Mouse (Mus musculus): Measurements from ENCODE around the gene Npm3. TPM values are rescaled to one million over a fixed set of nuclear protein-coding genes. Genes with fewer than 3 reads are reported as not detected.

Npm3 gene
- polyA plus RNA-seq, 2 experiments from 2014 or later = 26.7 to 70.7 TPM

DNA sequence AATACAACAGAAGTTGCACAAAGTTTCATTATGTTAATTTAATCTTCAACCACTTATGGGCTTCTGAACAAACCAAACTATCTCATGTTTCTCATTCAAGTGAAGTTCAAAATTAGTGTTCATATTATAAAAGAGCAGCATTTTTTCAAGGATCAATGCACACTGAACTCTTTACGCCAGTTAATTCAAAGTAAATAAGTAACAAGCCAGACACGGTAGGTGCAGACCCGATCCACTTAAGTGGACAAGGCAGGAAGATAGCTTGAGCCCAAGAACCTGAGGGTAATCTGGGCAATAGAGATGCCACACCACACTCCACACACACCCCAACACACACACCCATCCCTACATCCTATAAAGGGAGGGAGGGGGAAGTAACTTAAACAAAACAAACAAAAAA, 4.2 kb upstream of the Npm3 start:
- no peak for ATAC-seq

DNA sequence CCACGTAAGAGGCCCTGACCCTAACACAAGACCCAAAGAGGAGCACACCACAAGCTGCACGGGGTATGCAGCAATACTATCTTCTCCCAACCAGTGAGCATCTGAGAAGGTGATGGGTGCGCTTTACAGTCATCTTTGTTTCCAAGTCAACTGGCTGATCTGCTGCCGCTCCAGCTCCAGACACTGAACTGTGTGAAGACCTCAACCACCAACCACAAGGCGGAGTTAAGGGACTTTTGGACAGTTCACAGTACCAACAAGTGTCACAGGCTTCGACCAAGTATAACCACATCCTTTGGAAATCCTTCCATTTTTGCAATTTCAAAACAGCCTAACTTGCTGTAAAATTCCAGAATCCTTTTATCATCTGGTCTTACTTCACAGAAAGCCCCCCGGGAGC, 2.5 kb upstream of the Npm3 start:
- ATAC-seq = peak; percentile 18

DNA sequence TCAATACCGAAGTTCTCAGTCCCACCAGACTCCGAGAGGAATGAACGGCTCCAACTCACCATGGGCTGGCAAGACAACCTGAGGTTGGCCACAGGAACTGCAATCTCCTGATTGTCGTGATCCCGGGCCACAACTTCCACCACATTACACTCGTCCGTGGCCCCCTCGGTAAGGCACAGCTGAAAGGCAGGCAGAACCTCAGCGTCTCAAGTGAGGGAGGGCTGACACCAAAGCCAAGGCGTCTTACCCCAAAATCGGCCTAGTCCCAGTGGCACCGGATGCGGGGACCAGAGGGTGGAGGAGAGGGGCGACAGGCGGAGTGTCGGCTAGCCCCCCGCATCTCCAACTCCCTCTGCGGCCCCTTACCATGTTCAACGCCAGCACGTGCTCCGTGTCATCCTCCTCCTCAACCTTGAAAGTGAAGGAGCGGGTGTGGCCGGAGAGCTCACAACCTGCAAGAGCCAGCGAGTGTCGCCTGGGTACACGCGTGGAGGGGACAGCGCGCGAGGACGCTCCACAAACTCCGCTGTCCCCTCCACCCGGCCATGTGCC, 624 bp downstream of the Npm3 start:
- ATAC-seq = peak; percentile 22

DNA sequence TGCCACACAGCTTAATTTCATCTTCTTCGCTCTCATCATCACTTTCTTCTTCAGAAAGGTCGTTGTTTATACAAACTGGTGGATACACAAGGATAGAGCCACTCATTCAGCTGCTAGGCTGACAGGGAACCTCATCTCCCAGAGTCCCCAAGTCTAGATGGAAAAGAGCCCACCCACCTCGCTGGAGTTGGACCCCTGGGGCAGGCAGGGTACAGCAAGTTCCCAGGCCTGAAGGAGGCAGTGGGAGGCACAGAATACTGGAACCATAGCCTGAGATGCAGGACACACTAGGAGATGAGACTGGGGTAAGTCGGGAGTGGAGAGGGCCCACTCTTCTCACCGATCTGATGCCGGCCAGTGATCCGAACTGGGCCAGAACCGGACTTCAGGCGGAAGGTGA, 1.2 kb downstream of the Npm3 start:
- ATAC-seq = no peak

DNA sequence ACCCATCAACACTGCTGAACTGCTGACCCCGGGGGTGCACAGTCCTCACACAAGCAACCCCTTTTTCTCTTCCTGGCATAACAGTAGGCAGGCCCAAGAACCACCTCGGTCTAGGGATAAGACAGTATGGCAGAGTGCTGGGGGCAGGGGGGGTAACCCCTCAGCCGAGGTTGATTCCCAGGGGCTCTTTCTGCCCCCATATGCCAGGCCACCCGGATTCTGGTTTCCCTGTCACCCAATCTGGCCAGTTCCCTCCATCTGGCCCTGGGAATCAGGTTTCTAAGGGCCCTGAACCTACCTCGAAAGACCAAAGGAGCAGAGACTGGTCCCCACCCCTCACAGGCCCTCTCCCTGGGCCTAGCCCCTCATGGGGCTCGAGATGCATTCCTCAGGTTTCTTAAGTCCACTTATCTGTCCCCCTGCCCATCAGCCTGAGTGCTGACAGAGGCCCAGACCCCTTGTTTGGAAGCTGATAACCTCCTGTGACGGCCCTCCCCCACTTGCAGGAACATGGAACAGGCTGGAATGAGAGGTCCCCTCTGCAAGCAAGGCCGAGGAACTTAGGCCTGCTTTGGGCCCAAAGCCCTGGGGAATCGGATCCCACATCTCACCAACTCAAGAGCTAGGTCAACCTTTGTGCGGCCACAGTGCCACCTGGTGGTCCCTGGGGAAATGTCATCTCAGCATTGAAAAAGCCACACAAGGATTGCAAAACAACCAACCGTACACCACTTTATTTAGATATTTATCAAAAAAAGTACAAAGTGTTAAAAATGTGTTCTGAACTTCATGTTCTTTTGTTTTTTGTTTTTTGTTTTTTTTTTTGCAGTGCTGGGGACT, 2.1 kb downstream of the Npm3 start:
- no peak for ATAC-seq

DNA sequence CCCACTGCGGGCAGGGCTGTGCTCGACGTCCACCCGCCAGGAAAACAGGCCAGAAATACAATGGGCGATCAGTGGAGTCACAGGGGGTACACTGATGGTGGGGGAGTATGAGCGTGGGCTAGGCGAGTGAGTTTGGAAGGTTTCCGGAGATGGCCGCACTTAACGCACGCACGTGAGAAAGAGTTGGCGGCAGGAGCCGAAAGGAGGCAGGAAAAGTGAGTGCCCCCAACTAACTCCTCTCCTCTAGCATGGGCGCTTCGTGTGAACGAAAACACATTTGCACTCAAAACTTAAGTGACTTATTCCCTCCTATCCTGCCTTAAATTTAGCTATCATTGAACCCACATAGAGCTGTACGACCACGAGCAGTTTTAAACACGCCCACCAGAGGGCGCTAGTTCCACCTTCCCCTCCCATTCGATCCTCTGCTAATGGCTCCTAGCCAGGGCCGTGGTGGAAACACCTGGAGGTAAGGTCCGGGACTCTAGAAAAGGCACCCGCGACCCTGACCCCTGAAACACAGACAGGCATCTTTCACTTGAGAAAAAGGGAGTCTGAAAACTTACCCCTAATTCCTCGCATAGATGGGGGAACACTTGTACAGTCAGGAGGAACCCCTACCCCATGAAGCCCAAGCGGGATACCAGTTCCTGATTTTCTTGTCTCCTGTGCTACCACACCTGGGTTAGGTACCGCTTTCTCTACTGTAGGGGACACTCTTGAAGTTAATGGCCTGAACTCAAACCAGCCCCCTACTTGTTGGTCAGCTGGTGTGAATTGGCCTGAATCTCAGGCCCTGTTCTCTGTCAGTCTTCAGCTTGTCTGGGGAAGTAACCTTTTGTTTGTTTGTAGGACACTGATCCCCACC, 3.0 kb downstream of the Npm3 start:
- ATAC-seq = no peak

DNA sequence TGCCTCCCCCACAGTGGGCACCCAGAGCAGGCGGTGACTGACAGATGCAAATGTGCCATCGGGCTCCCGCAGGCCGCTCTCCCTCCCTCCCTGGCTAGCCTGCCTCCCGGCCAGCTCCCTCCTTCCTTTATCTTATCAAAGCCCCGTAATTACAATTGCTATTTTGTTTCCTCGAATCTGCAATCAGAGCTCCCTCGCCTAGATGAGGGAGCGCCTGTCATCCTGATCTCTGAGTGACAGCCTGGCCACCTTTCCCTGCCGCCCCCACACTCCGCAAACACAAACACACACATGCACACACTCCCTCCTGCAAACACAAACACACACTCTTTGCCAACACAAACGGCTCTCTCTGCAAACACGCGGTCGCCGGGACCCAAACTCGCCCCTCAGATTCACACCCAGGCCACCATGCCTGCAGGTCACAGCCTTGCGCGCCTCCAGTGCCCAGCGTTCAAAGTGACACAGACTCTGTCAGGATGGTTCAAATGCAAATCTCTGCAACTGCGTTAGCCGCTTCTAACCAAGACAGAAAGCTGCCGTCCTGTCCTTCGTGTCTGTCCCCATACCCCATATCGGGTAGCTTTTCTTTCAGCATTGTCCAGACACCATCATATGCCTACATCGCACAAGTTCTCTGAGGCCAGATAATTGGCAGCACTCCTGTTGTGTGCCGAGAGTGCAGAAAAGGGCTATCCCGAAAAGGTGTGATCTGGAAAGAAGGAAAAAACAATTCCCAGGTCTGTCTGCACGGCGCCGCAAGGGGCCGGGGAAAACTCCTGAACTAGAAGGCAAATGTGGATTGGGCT, 3.8 kb downstream of the Npm3 start:
- no peak for ATAC-seq

DNA sequence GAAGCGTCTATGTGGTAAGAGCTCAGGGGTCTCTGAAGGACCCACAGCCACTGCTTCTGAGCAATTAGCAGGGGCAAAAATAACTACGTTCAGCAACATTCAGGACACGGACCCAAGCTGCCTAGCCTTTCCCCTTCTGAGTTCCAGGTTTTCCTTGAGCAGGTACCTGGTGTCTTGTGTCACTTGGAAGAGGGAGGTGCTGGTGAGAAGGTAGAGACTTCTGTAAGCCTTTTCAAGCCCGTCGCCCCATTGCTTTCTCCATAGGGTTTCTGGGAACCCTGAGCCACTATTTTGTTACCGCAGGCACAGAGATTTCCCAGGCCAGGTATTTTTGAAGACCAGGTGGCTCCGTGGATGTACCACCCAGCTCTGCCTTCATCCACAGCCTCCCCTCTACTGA, 5.8 kb downstream of the Npm3 start:
- no peak for ATAC-seq

DNA sequence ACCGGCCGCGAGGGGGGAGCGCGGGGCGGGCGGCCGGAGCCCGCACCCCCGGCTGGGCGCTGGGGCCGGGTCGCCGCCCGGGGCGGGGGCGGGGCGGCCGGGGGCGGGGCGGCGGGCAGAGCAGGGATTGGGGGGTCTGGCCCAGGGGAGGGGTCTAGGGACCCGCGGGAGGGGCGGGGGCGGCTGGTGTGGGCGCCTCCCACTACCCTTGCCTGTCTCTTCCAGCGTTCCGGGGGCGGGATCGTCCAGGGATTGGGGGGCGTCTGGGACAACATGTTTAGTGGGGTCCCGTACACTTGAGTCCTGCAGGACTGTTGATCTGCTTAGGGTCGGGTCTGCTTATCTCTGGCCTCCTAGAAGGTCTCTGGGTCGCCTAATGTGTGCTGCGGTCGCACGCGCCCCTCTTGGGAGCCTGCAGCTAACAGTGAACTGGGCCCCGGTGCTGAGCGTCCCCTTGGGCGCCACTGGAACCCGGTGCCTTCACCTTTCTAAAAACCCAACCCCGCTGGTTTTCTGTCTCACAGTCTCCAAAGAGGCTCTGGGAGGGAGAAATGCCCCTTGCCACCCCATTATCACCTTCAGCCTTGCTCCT, 6.3 kb downstream of the Npm3 start:
- ATAC-seq = no peak

DNA sequence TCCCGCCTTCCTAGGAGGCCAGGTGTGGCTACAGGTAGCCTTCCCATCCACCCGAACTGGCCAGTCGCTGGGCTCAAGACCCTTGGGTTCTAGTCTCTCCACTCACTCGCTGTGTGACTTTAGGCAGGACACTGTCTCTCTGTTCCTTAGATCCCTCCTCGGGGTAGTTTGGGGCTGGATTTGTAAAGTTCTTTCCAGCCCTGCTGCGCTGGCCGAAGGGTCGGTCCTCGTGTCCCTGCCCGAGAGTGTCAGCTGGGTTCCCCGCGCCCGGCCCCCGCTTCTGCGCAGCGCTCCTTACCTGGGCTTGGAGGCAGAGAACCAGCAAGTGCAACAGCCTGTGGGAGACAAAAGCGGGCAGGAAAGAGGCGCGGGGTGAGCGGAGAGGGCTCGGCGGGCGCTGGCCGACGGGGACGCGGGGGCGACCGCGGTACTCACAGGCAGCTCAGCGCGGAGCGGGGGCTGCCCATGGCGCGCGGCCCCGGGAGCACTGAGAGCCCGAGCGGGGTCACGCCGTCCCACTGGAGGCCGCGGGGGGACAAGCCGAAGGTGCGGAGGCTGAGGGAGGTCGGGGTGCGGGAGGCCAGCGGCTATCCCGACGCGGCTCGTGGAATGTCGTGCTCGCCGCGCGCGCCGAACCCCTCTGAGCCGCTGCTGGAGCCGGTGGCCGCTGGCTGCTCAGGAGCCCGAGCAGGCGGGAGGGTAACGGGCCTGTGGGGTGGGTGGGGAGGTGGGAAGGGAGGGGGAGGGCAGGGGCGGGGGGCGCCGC, 7.0 kb downstream of the Npm3 start, which contains the start of gene Fgf8:
Gene Fgf8 (minus strand): TSS at position 698 of the 766 bp plus-strand sequence.
- no peak for ATAC-seq

DNA sequence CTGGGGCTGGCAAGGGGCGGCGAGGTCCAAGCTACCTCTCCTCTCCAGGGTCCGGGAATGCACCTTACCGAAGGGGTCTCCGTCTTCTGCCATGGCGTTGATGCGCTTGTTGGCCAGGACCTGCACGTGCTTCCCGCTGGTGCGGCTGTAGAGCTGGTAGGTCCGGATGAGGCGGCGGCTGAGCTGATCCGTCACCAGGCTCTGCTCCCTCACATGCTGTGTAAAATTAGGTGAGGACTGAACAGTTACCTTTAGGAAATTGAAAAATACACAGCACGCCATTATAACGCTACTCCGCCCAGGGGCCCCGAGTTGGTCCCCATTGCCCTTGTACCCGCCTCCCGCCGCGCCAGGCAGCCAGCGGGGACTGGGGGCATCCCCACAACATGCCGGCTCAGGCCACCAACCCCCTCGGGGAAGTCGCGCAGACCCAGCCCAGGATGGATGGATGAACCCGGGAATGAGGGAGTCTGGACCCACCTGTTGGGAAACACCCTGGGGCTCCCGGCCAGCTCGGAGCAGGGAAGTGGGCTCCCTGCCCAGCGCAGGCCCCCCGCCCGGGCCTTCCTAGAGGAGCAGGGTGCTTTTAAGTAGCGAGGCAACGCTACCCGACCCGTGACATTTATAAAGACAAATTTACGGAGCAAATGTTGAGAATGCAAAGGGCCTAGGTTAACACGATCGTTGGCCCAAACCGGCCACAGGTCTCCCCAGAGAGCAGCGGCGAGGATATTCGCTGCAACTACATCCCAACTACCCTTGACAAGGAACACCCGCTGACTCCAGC, 7.8 kb downstream of the Npm3 start:
- no peak for ATAC-seq

DNA sequence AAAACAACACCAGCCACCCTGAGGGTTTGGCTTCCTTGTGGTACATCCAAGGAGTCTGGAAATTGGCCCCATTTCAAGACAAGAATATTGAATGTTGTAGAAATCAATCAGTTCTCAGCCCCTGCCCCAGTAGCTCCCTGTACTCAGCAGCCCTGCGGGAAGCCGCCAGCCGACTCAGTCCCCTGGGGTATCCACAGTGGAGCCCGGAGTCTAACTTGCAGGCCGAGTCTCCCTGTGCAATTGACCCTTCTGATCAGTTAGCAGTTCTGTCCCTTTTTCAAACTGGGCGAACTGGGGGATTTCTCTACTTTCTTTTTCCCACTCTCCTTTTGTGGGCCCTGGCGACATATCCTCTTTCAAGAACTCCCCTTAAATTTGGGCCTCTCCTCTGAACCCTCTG, 8.6 kb downstream of the Npm3 start:
- no peak for ATAC-seq

DNA sequence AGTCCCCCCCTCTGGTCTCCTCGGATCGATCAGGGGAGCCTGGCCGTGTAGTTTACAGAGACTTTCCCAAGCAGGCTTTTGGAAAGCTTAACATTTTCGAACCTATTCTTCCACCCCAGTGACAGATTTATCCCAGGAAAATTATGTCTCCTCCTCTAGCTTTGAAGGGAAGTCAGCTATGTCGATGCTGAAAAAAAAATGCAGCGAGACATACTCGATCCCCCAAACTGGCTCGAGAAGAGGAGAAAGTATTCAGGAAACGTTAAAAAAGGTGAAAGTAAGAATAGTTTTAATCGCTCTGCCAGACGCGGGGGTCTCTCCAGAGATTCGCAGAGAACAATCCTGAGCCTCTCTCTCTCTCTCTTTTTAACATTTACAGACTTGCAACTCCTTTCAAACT, 9.2 kb downstream of the Npm3 start:
- ATAC-seq = no peak

DNA sequence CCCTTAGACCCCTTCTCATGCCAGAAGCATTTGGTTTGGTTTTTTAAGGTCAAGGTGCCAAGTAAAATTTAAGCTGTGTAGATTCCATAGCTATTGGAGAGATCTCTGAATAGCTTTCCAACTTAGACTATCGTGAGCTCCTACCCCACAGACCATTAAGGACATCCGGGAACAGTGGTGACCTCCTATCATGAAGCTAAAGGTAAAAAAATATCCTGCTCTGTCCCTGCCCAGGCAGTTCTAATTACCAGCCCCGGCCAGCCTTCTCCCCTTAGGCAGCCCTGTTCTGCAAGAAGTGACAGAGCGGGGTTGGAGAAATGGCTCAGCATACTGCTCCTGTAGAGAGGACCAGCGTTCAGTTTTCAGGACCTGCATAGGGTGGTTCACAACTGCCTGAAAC, 10.9 kb downstream of the Npm3 start:
- no peak for ATAC-seq

DNA sequence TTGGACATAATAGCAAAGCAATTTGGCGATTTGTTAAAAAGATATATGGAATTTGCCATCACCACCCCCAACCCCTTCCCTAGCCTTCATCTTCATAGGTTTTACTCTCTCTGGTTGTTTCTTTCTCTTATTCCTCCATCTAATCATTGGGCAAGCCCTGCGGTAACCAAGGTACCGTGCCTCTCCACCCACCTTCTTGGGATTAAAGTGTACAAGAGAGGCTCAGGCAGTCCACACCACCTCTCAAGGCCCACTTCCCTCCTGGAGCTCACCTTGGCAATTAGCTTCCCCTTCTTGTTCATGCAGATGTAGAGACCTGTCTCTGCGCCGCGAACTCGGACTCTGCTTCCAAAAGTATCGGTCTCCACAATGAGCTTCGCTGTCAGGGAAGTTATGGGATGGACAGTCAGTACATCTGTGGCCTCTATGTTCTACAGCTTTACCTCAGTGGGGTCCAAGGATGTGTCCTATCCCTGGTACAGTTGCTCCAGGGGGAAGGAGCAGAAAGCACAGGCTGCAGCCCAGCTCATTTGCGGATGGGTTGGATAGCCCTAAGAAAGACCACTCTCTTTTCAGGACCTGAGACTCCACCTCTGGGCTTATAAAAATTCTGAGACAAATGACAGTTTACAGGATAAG, 11.4 kb downstream of the Npm3 start:
- ATAC-seq = no peak

DNA sequence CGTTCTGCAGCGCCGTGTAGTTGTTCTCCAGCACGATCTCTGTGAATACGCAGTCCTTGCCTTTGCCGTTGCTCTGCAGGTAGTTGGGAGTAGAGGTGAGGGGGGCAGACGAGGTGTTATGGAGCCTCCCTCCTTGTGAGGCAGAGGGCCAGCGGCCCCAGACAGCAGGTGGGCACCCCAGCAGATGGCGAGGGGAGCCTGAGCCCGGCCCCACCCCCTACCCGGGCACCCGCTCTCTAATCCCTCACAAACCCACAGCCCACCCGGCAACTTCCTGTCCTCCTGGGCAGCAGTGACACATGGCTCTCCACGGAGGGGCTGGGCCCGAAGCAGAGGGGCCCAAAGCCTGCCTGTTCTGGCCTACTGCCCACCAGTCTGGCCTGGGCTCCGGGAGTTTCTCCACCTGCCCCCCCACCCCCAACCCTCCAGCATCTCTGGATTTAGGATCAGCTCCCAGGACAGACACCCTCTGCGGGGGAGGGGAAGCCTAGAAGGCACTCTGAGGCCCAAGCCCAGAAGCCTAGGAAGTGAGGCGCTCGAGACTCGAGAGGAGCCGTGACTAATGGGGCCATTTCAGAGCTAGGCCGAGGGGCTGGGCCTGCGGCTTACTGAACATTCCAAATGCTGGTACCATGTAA, 12.1 kb downstream of the Npm3 start:
- no peak for ATAC-seq

DNA sequence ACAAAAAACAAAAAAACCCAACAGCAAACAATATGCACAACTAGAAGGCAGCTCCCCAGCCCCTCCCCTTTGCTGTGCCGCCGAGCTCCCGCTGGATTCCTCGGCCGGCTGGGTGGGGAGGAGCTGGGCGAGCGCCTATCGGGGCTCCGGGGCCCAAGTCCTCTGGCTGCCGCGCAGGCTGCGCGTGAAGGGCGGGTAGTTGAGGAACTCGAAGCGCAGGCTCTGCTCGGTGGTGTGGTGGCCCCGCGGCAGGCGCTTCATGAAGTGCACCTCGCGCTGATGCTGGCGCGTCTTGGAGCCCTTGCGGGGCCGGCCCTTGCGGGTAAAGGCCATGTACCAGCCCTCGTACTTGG, 12.6 kb downstream of the Npm3 start:
- no peak for ATAC-seq

DNA sequence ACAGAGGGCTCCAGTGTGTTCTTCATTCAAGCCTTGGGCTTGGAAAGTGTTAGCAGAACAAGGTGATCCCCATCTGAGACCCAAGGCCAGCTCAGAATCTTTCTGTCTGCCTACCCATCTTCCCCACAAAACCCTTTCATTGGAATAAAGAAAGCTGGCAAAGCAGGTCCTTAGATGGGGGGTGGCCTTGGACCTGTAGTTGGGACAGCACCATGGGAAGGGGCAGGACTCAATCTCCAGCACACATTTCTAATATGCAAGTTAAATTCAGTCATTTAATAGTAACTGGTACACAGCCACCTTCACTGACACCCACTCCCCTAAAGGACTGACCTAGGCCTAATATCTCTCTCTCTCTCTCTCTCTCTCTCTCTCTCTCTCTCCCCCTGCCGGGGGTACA, 13.2 kb downstream of the Npm3 start:
- ATAC-seq = no peak

DNA sequence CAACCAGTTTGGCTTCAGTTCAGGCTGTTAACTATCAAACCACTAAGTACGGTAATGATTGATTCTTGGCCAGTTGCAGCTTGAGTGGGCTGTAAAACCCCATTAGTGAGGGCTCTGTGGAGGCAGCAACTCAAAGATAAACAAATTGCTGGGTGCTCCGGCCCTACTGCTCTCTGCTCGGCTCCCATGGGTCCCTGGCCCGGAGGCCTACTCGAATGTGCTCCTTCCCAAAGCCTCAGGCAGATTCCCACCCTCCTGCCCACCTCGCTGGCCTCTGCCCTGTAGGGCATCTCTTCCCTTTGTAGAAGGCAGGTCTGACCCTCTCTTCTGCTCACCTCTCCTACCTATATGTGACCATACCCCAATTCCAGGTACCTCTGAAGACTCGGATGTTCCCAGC, 14.6 kb downstream of the Npm3 start:
- ATAC-seq = no peak

DNA sequence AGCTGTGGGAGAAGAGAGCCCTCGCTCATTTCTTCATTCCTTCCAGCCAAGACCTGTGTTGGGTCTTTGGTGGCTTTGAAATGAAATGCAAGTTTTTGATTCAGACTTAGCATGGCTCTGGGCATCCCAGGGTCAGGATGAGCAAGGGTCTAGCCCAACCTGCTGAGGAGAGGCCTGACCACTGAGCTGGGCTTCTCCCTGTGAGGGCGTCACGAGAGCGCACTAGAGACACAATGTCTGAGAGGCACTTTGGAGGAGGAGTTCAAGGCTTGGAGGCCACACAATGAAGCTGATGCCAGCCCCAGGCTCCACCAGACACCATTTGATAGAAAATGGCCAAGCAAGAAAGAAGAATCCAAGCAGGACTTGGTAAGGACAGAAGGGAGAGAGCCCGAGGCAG, 15.2 kb downstream of the Npm3 start:
- no peak for ATAC-seq
